Mouse (Mus musculus): ENCODE measurements around the gene Bloc1s6.

The Bloc1s6 gene

DNA sequence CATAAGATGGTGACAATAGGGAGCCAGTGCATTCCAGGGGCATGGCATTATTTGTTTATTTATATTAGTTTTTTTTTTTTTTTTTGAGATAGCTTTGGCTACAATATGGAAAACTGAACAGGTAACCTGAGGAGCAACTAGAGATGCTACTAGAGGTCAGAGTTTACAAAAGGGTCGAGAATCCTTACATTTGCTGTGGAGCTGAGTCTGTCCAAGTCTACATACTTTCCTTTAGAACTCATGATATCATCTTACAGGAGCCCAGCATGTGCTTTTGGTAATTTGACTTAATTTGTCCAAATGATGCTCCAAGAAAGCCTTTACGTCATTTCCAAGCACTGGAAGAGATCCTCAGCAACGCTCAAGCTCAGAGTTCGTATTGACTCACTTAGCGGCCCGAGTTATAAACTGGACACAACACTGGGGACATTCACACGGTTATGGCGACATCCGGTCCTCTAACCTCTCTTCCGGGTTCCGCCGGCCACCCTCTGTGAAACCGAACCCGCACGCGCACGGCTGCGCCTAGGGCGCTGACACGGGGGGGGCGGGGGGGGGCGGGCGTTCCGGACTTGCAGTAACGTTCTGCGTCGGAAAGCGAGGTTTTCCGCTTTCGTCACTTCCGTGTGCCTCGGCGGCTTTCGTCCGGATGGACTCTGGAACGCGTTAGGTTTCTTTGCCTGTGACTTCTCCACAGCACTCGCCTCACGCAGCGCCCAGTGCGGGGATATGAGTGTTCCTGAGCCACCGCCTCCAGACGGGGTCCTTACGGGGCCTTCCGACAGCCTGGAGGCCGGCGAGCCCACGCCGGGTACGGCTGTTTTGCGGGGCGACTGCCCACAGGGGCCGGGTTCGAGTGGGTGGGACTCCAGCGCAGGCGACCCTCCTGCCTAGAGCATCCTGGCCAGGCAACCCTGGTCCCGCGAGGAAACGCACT lies at the start of gene Bloc1s6:
Bloc1s6 (plus strand) TSS at position 610 of the 937 bp plus-strand sequence.
- peak; percentile 86 to 91 for DNase-seq (ENCODE audit: low spot score in 2 of 2)

DNA sequence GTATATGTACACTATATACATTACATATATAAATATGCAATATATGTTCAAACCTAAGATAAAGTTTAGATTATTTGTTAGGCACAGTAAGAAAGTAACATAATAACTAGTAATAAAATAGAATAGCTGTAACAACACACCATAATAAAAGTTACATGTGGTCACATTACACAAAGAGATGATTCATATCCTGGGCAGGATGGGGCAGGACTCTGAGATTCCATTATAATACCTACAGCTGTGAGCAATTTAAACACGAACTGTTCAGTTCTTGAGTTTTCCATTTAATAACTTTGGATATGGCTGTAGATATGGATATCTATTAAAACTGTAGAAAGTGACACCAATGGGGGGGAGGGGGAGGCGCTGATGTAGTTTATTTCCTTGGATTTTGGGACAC lies 40.8 kb upstream of the Bloc1s6 start:
- DNase-seq (ENCODE audit: low spot score in 2 of 2) = no peak

DNA sequence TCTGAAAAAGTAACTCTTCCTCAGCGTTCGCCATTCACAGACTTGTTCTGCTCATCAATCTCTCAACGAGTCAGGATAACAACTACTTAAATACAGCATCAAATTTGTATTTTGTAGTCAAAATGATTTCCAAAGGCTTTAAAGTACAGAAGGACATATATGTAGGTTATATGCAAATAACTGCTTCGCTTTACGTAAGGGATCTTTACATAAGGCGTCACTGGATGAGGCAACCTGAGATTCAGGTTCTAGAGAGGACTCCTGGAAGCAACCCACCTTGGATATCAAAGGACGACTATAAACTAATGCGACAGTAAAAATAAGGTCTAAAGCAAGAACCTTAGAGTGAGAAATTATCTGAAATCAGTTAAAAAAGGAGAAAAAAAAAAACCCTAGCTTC lies 37.3 kb upstream of the Bloc1s6 start:
- DNase-seq (ENCODE audit: low spot score in 2 of 2) = no peak

GRCm38 (mm10) chr2:122701871-122702180 lies 36.5 kb upstream of the Bloc1s6 start:
- no peak for DNase-seq (ENCODE audit: low spot score in 2 of 2)

DNA sequence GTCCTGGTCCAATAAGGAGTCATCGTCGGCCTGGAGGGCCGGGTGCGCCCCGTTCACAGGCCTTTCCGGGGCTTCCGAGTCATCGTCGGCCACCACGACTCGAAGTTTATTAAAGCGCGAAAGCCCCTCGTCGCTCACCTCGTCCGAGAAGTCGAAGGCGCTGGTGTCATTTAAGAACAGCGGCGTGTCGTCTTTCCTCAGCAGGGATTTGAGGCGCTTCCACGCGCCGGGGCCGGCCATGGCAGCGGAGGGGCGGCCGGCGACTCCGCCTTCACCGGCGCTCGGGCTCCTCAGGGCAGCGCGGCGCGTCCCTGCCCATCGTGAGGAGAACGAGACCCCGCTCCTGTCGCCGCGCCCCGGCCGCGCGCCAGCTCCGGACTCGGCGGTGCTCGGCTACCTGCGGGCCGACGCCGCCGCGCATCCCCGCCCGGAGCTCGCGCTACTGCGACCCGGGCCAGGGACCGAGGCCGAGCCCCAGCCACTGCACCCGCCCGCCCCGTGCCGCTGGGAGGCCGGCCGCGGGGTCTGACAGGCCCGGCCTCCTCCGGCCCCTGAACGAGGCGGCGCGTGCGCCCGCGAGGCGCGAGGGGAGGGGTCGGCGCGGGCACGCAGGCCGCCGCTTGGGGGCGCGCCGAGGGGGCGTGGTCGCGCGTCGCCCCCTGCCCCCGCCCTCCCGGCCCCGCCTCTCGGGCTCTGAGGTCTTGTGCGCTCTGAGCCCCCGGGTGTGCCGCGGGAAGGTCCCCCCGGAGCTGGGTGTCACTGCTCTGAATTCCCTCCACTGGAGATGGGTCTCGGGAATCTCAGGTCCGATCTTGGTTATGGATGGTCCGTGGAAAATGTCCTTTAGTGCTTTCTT lies 35.9 kb upstream of the Bloc1s6 start, which contains the start of gene Slc30a4:
Slc30a4 (minus strand) TSS at position 483 of the 856 bp plus-strand sequence.
- peak; percentile 33 to 46 for DNase-seq (ENCODE audit: low spot score in 2 of 2)

GRCm38 (mm10) chr2:122704572-122704971 lies 33.7 kb upstream of the Bloc1s6 start:
- DNase-seq (ENCODE audit: low spot score in 2 of 2) = no peak

DNA sequence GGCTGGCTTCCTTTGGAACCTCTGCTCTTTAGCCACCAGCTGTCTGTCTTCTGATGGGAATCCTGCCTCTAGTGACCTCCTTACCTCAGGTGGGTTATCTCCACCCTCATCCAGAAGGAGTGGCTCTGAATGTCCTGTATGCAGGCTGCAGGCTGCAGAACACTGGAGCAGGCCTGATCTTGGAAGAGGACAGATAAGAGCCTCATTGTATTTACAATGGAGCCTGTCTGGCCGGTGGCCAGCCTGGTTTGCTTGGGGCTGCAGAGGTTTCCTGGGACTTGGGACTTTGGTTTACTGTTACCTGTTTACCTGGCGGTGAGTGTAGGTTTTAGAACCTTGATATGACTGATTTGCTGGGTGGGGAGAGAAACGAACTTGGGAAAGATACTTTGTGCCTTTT lies 30.2 kb upstream of the Bloc1s6 start:
- DNase-seq (ENCODE audit: low spot score in 2 of 2) = no peak

GRCm38 (mm10) chr2:122709156-122709555 lies 29.1 kb upstream of the Bloc1s6 start:
- no peak for DNase-seq (ENCODE audit: low spot score in 2 of 2)

- no peak for DNase-seq (ENCODE audit: low spot score in 2 of 2)
Measured at GRCm38 (mm10) chr2:122711911-122712310, 26.4 kb upstream of the Bloc1s6 start.

DNA sequence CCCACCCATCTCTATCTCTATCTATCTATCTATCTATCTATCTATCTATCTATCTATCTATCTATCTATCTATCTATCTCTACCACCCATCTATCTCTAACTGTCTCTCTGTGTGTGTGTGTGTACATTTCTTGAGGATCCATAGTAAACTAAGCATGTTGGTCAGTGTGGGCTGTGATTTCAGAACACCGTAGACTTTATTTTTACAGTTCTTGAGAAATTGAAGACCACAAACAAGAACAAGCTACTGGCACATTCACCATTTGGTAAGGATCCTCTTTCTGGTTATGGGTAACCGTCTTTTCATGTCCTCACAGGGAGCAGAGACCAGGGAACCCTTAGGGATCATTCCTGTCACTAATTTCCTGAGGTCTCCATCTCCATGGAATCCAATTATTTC lies 25.5 kb upstream of the Bloc1s6 start:
- DNase-seq (ENCODE audit: low spot score in 2 of 2) = no peak

DNA sequence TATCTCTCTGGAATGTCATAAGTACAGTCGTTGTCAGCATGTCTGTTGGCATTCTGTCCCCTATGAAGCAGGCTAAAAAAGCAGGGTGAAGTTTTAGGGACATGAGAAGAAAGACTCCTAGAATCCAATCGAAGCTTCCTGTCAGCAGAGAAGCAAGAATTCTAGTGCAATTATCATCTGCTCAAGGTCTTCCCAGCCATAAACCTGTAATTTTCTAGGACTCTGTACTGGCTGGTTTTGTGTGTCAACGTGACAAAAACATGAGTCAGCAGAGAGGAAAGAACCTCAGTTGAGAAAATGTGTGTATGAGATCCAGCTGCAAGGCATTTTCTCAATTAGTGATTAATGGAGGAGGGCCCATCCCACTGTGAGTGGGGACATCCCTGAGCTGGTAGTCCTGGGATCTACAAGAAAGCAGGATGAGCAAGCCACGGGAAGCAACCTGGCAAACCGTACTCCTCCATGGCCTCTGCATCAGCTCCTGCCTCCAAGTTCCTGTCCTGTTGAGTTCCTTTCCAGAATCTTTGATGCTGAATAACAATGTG lies 23.1 kb upstream of the Bloc1s6 start:
- no peak for DNase-seq (ENCODE audit: low spot score in 2 of 2)

GRCm38 (mm10) chr2:122716301-122716842 lies 21.9 kb upstream of the Bloc1s6 start:
- no peak for DNase-seq (ENCODE audit: low spot score in 2 of 2)

- DNase-seq (ENCODE audit: low spot score in 2 of 2) = no peak
Measured at GRCm38 (mm10) chr2:122719232-122719631, 19.1 kb upstream of the Bloc1s6 start.

DNA sequence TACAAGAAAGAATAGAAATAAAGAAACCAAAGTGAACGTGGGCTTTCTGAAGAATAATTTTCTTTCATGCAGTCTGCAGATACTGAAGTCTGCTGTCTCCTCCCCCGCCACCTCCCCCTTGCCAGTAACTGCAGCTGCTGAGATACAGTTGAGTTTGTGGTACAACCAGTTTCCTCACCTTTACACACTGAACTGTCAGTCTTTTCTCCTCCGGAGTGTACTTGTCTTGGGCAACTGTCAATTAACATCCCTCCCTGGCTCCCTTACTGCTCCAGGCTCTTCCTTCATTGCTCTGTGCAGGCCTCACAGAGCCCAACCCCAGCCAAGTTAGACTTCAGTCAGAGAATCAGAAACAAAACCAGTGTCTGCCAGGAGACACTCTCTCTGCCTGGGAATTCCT lies 17.7 kb upstream of the Bloc1s6 start:
- DNase-seq (ENCODE audit: low spot score in 2 of 2) = no peak

- no peak for DNase-seq (ENCODE audit: low spot score in 2 of 2)
Measured at GRCm38 (mm10) chr2:122725604-122726003, 12.7 kb upstream of the Bloc1s6 start.

- no peak for DNase-seq (ENCODE audit: low spot score in 2 of 2)
Measured at GRCm38 (mm10) chr2:122731456-122731855, 6.8 kb upstream of the Bloc1s6 start.

DNA sequence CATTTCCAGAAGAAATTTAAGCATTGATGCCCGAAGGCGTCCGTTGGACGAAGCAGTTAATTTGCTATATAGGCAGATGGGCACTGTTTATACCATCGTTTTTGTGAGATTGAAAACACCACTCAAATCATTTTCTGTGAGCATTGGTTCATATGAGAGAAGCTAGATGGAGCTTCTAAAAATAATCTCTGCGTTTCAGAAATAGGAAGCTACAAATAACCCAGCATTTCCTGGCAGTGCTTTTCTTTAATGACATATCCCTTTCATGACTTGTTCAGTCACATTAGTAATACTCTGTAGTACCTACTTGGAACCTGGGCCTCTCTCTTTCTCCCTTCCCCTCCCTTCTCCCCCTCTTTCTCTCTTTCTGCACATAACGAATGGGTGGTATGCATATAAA lies 720 bp downstream of the Bloc1s6 start:
- DNase-seq (ENCODE audit: low spot score in 2 of 2) = no peak

- DNase-seq (ENCODE audit: low spot score in 2 of 2) = no peak
Measured at GRCm38 (mm10) chr2:122746461-122746860, 8.2 kb downstream of the Bloc1s6 start.

DNA sequence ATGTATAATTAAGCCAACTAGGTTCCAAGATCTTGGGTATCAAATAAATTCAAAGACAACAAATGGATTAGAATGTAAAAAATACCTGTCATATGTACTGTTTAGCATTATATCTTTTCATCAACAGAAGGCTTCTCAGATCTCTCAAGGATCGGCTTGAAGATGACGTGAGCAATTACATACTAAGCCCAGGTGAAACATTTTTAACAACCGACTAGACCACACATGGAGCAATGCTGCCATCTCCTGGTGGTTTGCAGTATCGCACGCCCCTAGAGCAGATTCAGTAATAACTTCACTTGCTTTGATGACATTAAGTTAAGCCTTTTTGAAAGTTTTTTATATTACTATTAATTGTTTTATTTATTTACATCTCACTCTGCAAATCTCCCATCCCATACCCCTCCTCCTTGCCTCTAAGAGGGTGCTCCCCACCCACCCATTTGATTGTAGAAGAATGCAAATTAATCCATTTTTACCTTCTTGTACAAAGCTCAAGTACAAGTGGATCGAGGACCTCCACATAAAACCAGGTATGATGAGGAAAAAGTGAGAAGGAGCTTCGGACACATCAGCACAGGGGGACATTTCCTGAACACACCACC lies 15.5 kb downstream of the Bloc1s6 start:
- peak in 1 of 2 experiments; percentile 67 for DNase-seq (ENCODE audit: low spot score in 2 of 2)

DNA sequence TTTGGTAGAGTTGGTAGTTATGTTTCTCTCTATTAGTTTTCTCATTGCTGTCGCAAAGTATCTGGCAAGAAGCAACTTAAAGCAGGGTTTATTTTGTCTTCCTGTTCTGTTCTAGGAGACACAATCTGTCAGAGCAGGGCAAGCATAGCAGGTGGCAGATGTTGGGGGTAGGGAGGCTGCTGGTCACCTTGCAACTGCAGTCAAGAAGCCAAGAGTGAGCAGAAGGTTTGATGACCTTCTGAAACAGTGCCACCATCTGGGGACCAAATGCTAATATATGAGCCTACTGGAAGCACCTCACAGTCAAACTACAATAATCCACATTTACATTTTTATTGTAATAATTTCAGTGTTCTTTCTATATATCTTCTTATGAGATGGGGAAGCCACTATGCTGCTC lies 21.5 kb downstream of the Bloc1s6 start:
- no peak for DNase-seq (ENCODE audit: low spot score in 2 of 2)

GRCm38 (mm10) chr2:122762991-122763390 lies 24.7 kb downstream of the Bloc1s6 start:
- no peak for DNase-seq (ENCODE audit: low spot score in 2 of 2)

DNA sequence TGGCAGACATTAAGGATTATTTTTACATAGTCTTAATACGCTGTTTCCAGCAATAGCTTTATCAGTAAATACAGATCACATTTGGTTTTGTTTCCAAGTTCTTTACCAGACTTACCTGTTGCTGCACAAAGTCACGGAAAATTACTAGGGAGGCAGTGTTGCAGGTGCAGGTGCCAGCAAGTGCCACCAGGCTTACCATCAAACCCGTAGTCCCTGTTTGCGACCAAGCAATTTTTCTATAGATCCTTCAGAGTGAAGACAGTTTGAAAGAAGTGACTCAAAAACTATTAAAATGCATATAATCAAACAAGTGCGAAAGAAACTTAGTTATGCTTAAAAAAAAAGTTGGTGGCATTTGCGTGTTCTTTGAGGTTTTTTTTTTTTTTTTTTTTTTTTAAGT lies 26.2 kb downstream of the Bloc1s6 start:
- DNase-seq (ENCODE audit: low spot score in 2 of 2) = no peak

Data from frontal cortex, postnatal 14 days (tissue).